In the genomic region with DNA sequence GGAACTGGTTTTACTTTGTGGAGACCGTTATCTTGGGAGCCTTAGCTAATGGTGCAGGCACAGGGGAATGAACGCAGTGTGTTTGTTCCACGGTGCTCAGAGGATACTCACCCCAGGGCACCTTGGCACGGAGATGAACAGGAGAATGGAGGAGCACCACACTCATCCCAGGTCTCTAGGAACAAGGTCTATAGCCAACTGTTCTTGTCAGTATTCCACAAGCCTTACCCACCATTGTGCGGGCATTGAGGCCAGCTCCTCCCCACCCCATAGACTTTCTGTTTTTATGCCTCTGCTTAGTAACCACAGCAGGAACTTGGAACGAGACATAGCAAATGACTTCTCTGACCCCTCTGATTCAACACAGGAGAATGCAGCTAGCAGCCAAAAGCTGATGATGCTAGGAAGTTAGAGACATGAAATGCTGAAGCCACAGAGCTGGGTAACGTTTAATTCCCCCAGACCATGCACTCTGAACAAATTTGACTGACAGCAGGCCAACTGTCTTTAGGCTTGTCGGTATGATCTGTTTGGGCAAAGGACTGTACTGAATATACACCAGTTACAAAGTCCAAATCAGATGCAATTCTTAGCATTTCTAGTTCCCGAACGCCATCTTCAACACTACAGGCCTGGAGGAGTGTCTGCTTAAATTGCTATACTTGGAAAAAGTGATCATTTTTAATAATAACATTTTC, we compare ENCODE assay signal across 9 mouse cellular contexts.
A peak's percentile ranks its signal among the peaks of the same experiment; 100 is the strongest.
DNase-seq lines count a peak whose midpoint lies in the region; ATAC-seq lines count a peak whose summit lies in the region.
"Had no signal": no experiment of that assay in that cellular context is flagged by ENCODE, and none has a peak within 500 bp of the region (broad histone marks: within the 10 kb centered on the region; RNA-seq: fewer than 3 reads in every experiment).

No protein-coding gene starts in this region.

- no peaks in the 10 kb centered on the region for H3K36me3 ChIP-seq in megakaryocyte, embryonic 14.5 days (replicated peaks; ENCODE audit: low read length)
- H3K36me3 ChIP-seq in forebrain, embryonic 15.5 days, result no peaks in the 10 kb centered on the region
- no peaks in the 10 kb centered on the region for H3K36me3 ChIP-seq in hindbrain, embryonic 15.5 days
- H3K36me3 ChIP-seq: liver, embryonic 15.5 days had no signal

- no peaks in the 10 kb centered on the region for H3K27me3 ChIP-seq in megakaryocyte, embryonic 14.5 days (replicated peaks)
- H3K27me3 ChIP-seq in forebrain, embryonic 15.5 days, result no peaks in the 10 kb centered on the region
- H3K27me3 ChIP-seq in hindbrain, embryonic 15.5 days, result no peaks in the 10 kb centered on the region
- H3K27me3 ChIP-seq: liver, embryonic 15.5 days had no signal

- H3K9me3 ChIP-seq in megakaryocyte, embryonic 14.5 days, result peaks cover 20% of the 10 kb centered on the region
- H3K9me3 ChIP-seq in forebrain, embryonic 15.5 days, result no peaks in the 10 kb centered on the region
- no peaks in the 10 kb centered on the region for H3K9me3 ChIP-seq in hindbrain, embryonic 15.5 days
- H3K9me3 ChIP-seq: liver, embryonic 15.5 days had no signal

- H3K4me3 ChIP-seq in megakaryocyte, embryonic 14.5 days (replicated peaks), result peak overlapping the region; percentile 11
- H3K4me3 ChIP-seq in forebrain, embryonic 15.5 days, result no peak overlapping the region
- H3K4me3 ChIP-seq in hindbrain, embryonic 15.5 days, result no peak overlapping the region
- H3K4me3 ChIP-seq: liver, embryonic 15.5 days had no signal

- no peaks in the 10 kb centered on the region for H3K4me1 ChIP-seq in megakaryocyte, embryonic 14.5 days
- H3K4me1 ChIP-seq in forebrain, embryonic 15.5 days, result peaks cover 5% of the 10 kb centered on the region; the same call in 1 of the 2 replicates
- peaks cover 9% of the 10 kb centered on the region for H3K4me1 ChIP-seq in hindbrain, embryonic 15.5 days (replicated peaks)
- H3K4me1 ChIP-seq: liver, embryonic 15.5 days had no signal

- H3K9ac ChIP-seq in forebrain, embryonic 15.5 days (replicated peaks), result no peak overlapping the region
- no peak overlapping the region for H3K9ac ChIP-seq in hindbrain, embryonic 15.5 days
- H3K9ac ChIP-seq: liver, embryonic 15.5 days had no signal

- WGBS in forebrain, embryonic 15.5 days, result 61% methylated on average over 10 of the region's 10 CpGs
- WGBS in hindbrain, embryonic 15.5 days, result 43% methylated on average over 10 of the region's 10 CpGs

- no peak overlapping the region for H3K4me2 ChIP-seq in forebrain, embryonic 15.5 days (replicated peaks)
- H3K4me2 ChIP-seq in hindbrain, embryonic 15.5 days, result peak overlapping the region; percentile 28
- H3K4me2 ChIP-seq: liver, embryonic 15.5 days had no signal

- ATAC-seq in megakaryocyte, adult 5-6 weeks (ENCODE audit: poor library complexity, severe bottlenecking), result no peak
- peak; percentile 48 for ATAC-seq in forebrain, embryonic 15.5 days (replicated peaks)
- peak; percentile 50 for ATAC-seq in hindbrain, embryonic 15.5 days (ENCODE audit: low FRiP score, low read depth)

- no peak overlapping the region for H3K27ac ChIP-seq in forebrain, embryonic 15.5 days (replicated peaks)
- peak overlapping the region; percentile 70 for H3K27ac ChIP-seq in hindbrain, embryonic 15.5 days (replicated peaks)
- H3K27ac ChIP-seq: liver, embryonic 15.5 days had no signal

- peak; percentile 26 to 29 for DNase-seq in lung, postnatal 4 days
- DNase-seq in left cerebral cortex, adult 18-20 months (ENCODE audit: low spot score in 2 of 2), result no peak
- no peak for DNase-seq in layer of hippocampus, adult 9-11 months
- no peak for DNase-seq in embryo, embryonic 10.5 days (ENCODE audit: low spot score)

Comparison
In these comparisons a context has a peak if more than half of its experiments do, and no peak if none do; other contexts are left out.
1. DNase-seq: peak in lung, postnatal 4 days (2 of 2); none in left cerebral cortex, adult 18-20 months (0 of 2), layer of hippocampus, adult 9-11 months (single experiment) and embryo, embryonic 10.5 days (single experiment).